Mouse (Mus musculus): ENCODE measurements around the gene Gramd1b.

- TF ChIP-seq CTCF (IDR thresholded peaks at IDR 0.05; ENCODE audit: borderline replicate concordance, extremely low read depth, insufficient read depth, insufficient read length), result no peak
- TF ChIP-seq POLR2A (IDR thresholded peaks at IDR 0.05; ENCODE audit: borderline replicate concordance, extremely low read depth, insufficient read depth, insufficient read length, poor library complexity, severe bottlenecking), result no peak
Measured at GRCm38 (mm10) chr9:40272822-40273221, 258.4 kb downstream of the Gramd1b start.

Data from brain, embryonic 14.5 days (tissue).